Mouse (Mus musculus) kidney, embryonic 15.5 days (tissue): ENCODE results near the gene Irf2bp2. TPM values are rescaled to one million over a fixed set of nuclear protein-coding genes. Genes with fewer than 3 reads are reported as not detected.

Source experiments
- ATAC-seq: fragments of 200-750 bp; cut with Nextera tagmentation; replicated peaks from 2 replicates; pipeline ENCODE4 v1.8.0; 2017; ENCODE audit warnings: moderate TSS enrichment; ENCODE audit not compliant: low FRiP score
- H3K27ac ChIP-seq: fragments of 300-500 bp; sonication (generic); 2 replicates; pipeline ENCODE4 v1.5.1; 2015; ENCODE audit warnings: mild to moderate bottlenecking, inconsistent platforms
- H3K27me3 ChIP-seq: fragments of 300-500 bp; sonication (generic); 2 replicates; pipeline ENCODE4 v1.6.1; 2015; ENCODE audit warnings: inconsistent platforms
- H3K36me3 ChIP-seq: fragments of 300-500 bp; sonication (generic); 2 replicates; pipeline ENCODE4 v1.6.1; 2015; ENCODE audit warnings: inconsistent platforms
- H3K4me1 ChIP-seq: fragments of 300-500 bp; sonication (generic); 2 replicates; pipeline ENCODE4 v1.6.1; 2015; ENCODE audit warnings: inconsistent platforms
- H3K4me2 ChIP-seq: fragments of 300-500 bp; sonication (generic); 2 replicates; pipeline ENCODE4 v1.6.1; 2015; ENCODE audit warnings: moderate library complexity, mild to moderate bottlenecking, inconsistent platforms
- H3K4me3 ChIP-seq: fragments of 300-500 bp; sonication (generic); replicated peaks from 2 replicates; pipeline ENCODE4 v1.5.1; 2015; ENCODE audit warnings: mild to moderate bottlenecking, inconsistent platforms
- H3K9ac ChIP-seq: fragments of 300-500 bp; sonication (generic); 2 replicates; pipeline ENCODE4 v1.6.1; 2015; ENCODE audit warnings: mild to moderate bottlenecking, inconsistent platforms
- H3K9me3 ChIP-seq: fragments of 300-500 bp; sonication (generic); replicated peaks from 2 replicates; pipeline ENCODE4 v1.6.1; 2016; ENCODE audit warnings: inconsistent platforms
- WGBS: fragments of 180-500 bp; shearing (Covaris S2); methylation state at CpG from one replicate; pipeline ENCODE4 v1.1.7; 2015; ENCODE audit warnings: mixed read lengths; 5-methylcytosine and 5-hydroxymethylcytosine counted together
- polyA plus RNA-seq: library from polyadenylated mRNA; unstranded; fragments of >200 nt; fragmentation: Nextera tagmentation; extraction: Ambion mirVana; gene quantifications from 2 replicates; pipeline ENCODE4 v1.2.1, GENCODE M21; 2015

The Irf2bp2 gene
- 12.3 and 13.3 TPM in 2 replicates for polyA plus RNA-seq

GRCm38 (mm10) chr8:126593889-126594480, at the start of gene Irf2bp2:
Gene Irf2bp2, minus strand, starts transcription at chr8:126593986.
- Histone ChIP-seq H3K27ac (peak within 1 kb of the TSS; percentile 98), H3K9ac (peak within 1 kb of the TSS; percentile 85), H3K36me3 (peaks cover 20% of the 10 kb centered on the region), H3K4me3 (peak within 1 kb of the TSS; percentile 71), H3K27me3 (no peaks in the 10 kb centered on the region), H3K4me2 (peak within 1 kb of the TSS; percentile 91), H3K4me1 (peaks cover 51% of the 10 kb centered on the region), H3K9me3 (no peaks in the 10 kb centered on the region)
- peak; percentile 81 for ATAC-seq
- WGBS: under 1% methylated on average over 55 of the region's 56 CpGs

- ATAC-seq: no peak
- Histone ChIP-seq H3K9me3 (no peaks in the 10 kb centered on the region), H3K4me3 (no peak overlapping the region), H3K9ac (no peak overlapping the region), H3K36me3 (no peaks in the 10 kb centered on the region), H3K27ac (no peak overlapping the region), H3K27me3 (no peaks in the 10 kb centered on the region), H3K4me1 (peaks cover 8% of the 10 kb centered on the region; the same call in 1 of the 2 replicates), H3K4me2 (no peak overlapping the region)
- 95% methylated on average over 4 of the region's 4 CpGs for WGBS
These were observed 48.9 kb upstream of the Irf2bp2 start for GRCm38 (mm10) chr8:126642665-126643064.

- Histone ChIP-seq H3K4me1 (peaks cover 4% of the 10 kb centered on the region; the same call in 1 of the 2 replicates), H3K4me3 (no peak overlapping the region), H3K4me2 (no peak overlapping the region), H3K9ac (no peak overlapping the region), H3K27ac (no peak overlapping the region), H3K9me3 (no peaks in the 10 kb centered on the region), H3K27me3 (no peaks in the 10 kb centered on the region), H3K36me3 (no peaks in the 10 kb centered on the region)
- no peak for ATAC-seq
- WGBS: 62% methylated on average over 3 of the region's 3 CpGs
These were observed 47.9 kb upstream of the Irf2bp2 start for GRCm38 (mm10) chr8:126641568-126642295.

- H3K27ac ChIP-seq: no peak overlapping the region
- no peaks in the 10 kb centered on the region for H3K36me3 ChIP-seq
- H3K4me3 ChIP-seq: no peak overlapping the region
- WGBS: 81% methylated on average over 3 of the region's 3 CpGs
- H3K4me2 ChIP-seq: no peak overlapping the region
- no peaks in the 10 kb centered on the region for H3K9me3 ChIP-seq
- no peaks in the 10 kb centered on the region for H3K27me3 ChIP-seq
- no peak for ATAC-seq
- no peak overlapping the region for H3K9ac ChIP-seq
- 0 out of 2 replicates have a peak, but pooled peaks cover 2% of the 10 kb centered on the region for H3K4me1 ChIP-seq
These were observed 45.4 kb upstream of the Irf2bp2 start for GRCm38 (mm10) chr8:126639161-126639560.

- H3K27me3 ChIP-seq: no peaks in the 10 kb centered on the region
- no peak overlapping the region for H3K4me3 ChIP-seq
- H3K36me3 ChIP-seq: no peaks in the 10 kb centered on the region
- H3K9ac ChIP-seq: no peak overlapping the region
- 76% methylated on average over 8 of the region's 8 CpGs for WGBS
- no peak overlapping the region for H3K4me2 ChIP-seq
- no peak for ATAC-seq
- H3K9me3 ChIP-seq: no peaks in the 10 kb centered on the region
- no peak overlapping the region for H3K27ac ChIP-seq
- 0 out of 2 replicates have a peak, but pooled peaks cover 5% of the 10 kb centered on the region for H3K4me1 ChIP-seq
These were observed 44.2 kb upstream of the Irf2bp2 start for GRCm38 (mm10) chr8:126638027-126638426.

- Histone ChIP-seq H3K4me1 (0 out of 2 replicates have a peak, but pooled peaks cover 5% of the 10 kb centered on the region), H3K9ac (no peak overlapping the region), H3K27me3 (no peaks in the 10 kb centered on the region), H3K36me3 (no peaks in the 10 kb centered on the region), H3K4me3 (no peak overlapping the region), H3K9me3 (peaks cover 16% of the 10 kb centered on the region), H3K4me2 (no peak overlapping the region), H3K27ac (peak overlapping the region; percentile 28; the same call in 1 of the 2 replicates)
- 53% methylated on average over 6 of the region's 6 CpGs for WGBS
- ATAC-seq: no peak
These were observed 40.8 kb upstream of the Irf2bp2 start for GRCm38 (mm10) chr8:126634541-126635048.

GRCm38 (mm10) chr8:126628616-126629015, 34.8 kb upstream of the Irf2bp2 start:
- Histone ChIP-seq H3K27ac (no peak overlapping the region), H3K4me2 (no peak overlapping the region), H3K9ac (no peak overlapping the region), H3K4me3 (no peak overlapping the region), H3K9me3 (peaks cover 18% of the 10 kb centered on the region), H3K36me3 (no peaks in the 10 kb centered on the region), H3K4me1 (0 out of 2 replicates have a peak, but pooled peaks cover 3% of the 10 kb centered on the region), H3K27me3 (no peaks in the 10 kb centered on the region)
- WGBS: 88% methylated on average over 3 of the region's 3 CpGs
- ATAC-seq: no peak

- no peak for ATAC-seq
- Histone ChIP-seq H3K9me3 (peaks cover 18% of the 10 kb centered on the region), H3K36me3 (no peaks in the 10 kb centered on the region), H3K27me3 (no peaks in the 10 kb centered on the region), H3K4me3 (no peak overlapping the region), H3K27ac (no peak overlapping the region), H3K9ac (no peak overlapping the region), H3K4me1 (0 out of 2 replicates have a peak, but pooled peaks cover 3% of the 10 kb centered on the region), H3K4me2 (no peak overlapping the region)
- 88% methylated on average over 11 of the region's 11 CpGs for WGBS
These were observed 32.6 kb upstream of the Irf2bp2 start for GRCm38 (mm10) chr8:126626415-126626814.

- Histone ChIP-seq H3K9me3 (no peaks in the 10 kb centered on the region), H3K27me3 (no peaks in the 10 kb centered on the region), H3K27ac (no peak overlapping the region), H3K4me2 (no peak overlapping the region), H3K36me3 (no peaks in the 10 kb centered on the region), H3K9ac (no peak overlapping the region), H3K4me1 (peaks cover 25% of the 10 kb centered on the region), H3K4me3 (no peak overlapping the region)
- WGBS: 80% methylated on average over 9 of the region's 9 CpGs
- no peak for ATAC-seq
These were observed 28.5 kb upstream of the Irf2bp2 start for GRCm38 (mm10) chr8:126622111-126622795.

GRCm38 (mm10) chr8:126620721-126621120, 26.9 kb upstream of the Irf2bp2 start:
- no peak overlapping the region for H3K4me3 ChIP-seq
- 44% methylated on average over 3 of the region's 3 CpGs for WGBS
- no peaks in the 10 kb centered on the region for H3K9me3 ChIP-seq
- H3K27me3 ChIP-seq: no peaks in the 10 kb centered on the region
- H3K36me3 ChIP-seq: no peaks in the 10 kb centered on the region
- peaks cover 34% of the 10 kb centered on the region for H3K4me1 ChIP-seq
- no peak overlapping the region for H3K9ac ChIP-seq
- 0 out of 2 replicates have a peak overlapping the region, but pooled peaks have one; percentile 3 for H3K27ac ChIP-seq
- ATAC-seq: no peak
- no peak overlapping the region for H3K4me2 ChIP-seq

- no peak for ATAC-seq
- WGBS: 86% methylated on average over 6 of the region's 6 CpGs
These were observed 25.7 kb upstream of the Irf2bp2 start for GRCm38 (mm10) chr8:126619487-126619886.

GRCm38 (mm10) chr8:126617665-126618064, 23.9 kb upstream of the Irf2bp2 start:
- ATAC-seq: no peak
- Histone ChIP-seq H3K4me3 (no peak overlapping the region), H3K27me3 (no peaks in the 10 kb centered on the region), H3K4me2 (no peak overlapping the region), H3K9ac (no peak overlapping the region), H3K9me3 (no peaks in the 10 kb centered on the region), H3K36me3 (no peaks in the 10 kb centered on the region), H3K4me1 (peaks cover 62% of the 10 kb centered on the region), H3K27ac (peak overlapping the region; percentile 92)
- 80% methylated on average over 5 of the region's 5 CpGs for WGBS

More at GRCm38 (mm10) chr8:126619487-126619886, 25.7 kb upstream of the Irf2bp2 start:
- H3K9ac ChIP-seq: no peak overlapping the region
- no peak overlapping the region for H3K4me2 ChIP-seq
- no peak overlapping the region for H3K4me3 ChIP-seq
- no peaks in the 10 kb centered on the region for H3K27me3 ChIP-seq
- no peaks in the 10 kb centered on the region for H3K9me3 ChIP-seq
- no peak overlapping the region for H3K27ac ChIP-seq
- H3K4me1 ChIP-seq: peaks cover 45% of the 10 kb centered on the region
- no peaks in the 10 kb centered on the region for H3K36me3 ChIP-seq
